Mouse (Mus musculus): ENCODE data around the gene Zcchc8. TPM values are rescaled to one million over a fixed set of nuclear protein-coding genes. Genes with fewer than 3 reads are reported as not detected.

The Zcchc8 gene
- polyA plus RNA-seq, 1 experiment from 2014 or later, result 28.6 TPM

DNA sequence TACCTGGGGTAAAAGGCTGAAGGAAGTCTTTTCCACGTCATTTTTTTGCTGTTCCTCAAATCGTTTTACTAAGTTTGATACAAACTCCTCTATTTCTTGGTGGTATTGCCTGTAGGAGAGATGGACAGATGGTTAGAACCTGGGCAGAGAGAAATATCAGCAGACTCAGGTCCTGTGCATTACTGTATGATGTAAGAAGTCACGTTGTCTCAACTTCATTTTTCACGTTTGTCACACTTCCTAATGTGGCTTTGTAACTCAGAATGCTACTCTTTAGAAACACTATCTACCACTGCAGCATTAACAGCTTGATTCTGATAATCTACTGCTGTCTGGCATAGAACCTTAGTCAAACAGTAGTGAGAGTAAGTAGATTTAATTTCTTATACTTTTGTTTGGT is 6.3 kb downstream of the Zcchc8 start:
- no peak overlapping the region for H3K4me2 ChIP-seq
- peaks cover 25% of the 10 kb centered on the region for H3K4me1 ChIP-seq (replicated peaks)
- no peak overlapping the region for H3K27ac ChIP-seq (replicated peaks)
- 51% methylated on average over 4 of the region's 4 CpGs for WGBS (ENCODE audit: insufficient replicate concordance)
- no peak overlapping the region for H3K4me3 ChIP-seq (replicated peaks)
- ATAC-seq (ENCODE audit: insufficient read depth), result no peak
- no peaks in the 10 kb centered on the region for H3K9me3 ChIP-seq (replicated peaks)
- no peaks in the 10 kb centered on the region for H3K27me3 ChIP-seq
- H3K36me3 ChIP-seq (replicated peaks), result peaks cover 86% of the 10 kb centered on the region
- H3K9ac ChIP-seq, result no peak overlapping the region

DNA sequence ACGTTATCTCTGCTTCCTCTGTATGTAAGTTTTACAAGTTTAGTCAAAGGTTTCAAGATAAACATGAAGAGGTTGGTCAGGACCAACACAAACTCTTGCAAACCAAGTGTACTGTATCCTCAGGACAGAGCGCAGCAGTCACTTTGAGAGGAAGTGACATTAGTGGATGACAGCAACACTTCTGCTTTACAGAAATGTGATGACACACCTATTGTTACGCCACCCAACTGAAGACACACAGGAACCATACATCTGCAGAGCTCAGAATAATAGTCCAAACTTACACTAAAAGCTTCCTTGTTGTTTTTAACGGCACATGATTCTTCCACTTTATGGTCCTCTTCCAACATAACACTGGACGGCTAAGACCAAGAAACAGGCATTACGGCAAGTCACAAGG is 7.1 kb downstream of the Zcchc8 start:
- H3K9me3 ChIP-seq (replicated peaks), result no peaks in the 10 kb centered on the region
- H3K4me2 ChIP-seq, result no peak overlapping the region
- H3K4me1 ChIP-seq (replicated peaks), result peaks cover 17% of the 10 kb centered on the region
- H3K4me3 ChIP-seq (replicated peaks), result no peak overlapping the region
- H3K36me3 ChIP-seq (replicated peaks), result peaks cover 94% of the 10 kb centered on the region
- WGBS (ENCODE audit: insufficient replicate concordance), result 83% methylated on average over 6 of the region's 6 CpGs
- H3K9ac ChIP-seq, result no peak overlapping the region
- H3K27ac ChIP-seq (replicated peaks), result no peak overlapping the region
- no peaks in the 10 kb centered on the region for H3K27me3 ChIP-seq
- no peak for ATAC-seq (ENCODE audit: insufficient read depth)

- no peak overlapping the region for H3K4me2 ChIP-seq
- no peak overlapping the region for H3K27ac ChIP-seq (replicated peaks)
- no peaks in the 10 kb centered on the region for H3K4me1 ChIP-seq (replicated peaks)
- no peak for ATAC-seq (ENCODE audit: insufficient read depth)
- no peak overlapping the region for H3K9ac ChIP-seq
- H3K9me3 ChIP-seq (replicated peaks), result no peaks in the 10 kb centered on the region
- WGBS (ENCODE audit: insufficient replicate concordance), result 87% methylated on average over 4 of the region's 4 CpGs
- no peak overlapping the region for H3K4me3 ChIP-seq (replicated peaks)
- H3K27me3 ChIP-seq, result no peaks in the 10 kb centered on the region
- H3K36me3 ChIP-seq (replicated peaks), result peaks cover 99% of the 10 kb centered on the region
Observed at GRCm38 (mm10) chr5:123709571-123709970, 11.3 kb downstream of the Zcchc8 start.

DNA sequence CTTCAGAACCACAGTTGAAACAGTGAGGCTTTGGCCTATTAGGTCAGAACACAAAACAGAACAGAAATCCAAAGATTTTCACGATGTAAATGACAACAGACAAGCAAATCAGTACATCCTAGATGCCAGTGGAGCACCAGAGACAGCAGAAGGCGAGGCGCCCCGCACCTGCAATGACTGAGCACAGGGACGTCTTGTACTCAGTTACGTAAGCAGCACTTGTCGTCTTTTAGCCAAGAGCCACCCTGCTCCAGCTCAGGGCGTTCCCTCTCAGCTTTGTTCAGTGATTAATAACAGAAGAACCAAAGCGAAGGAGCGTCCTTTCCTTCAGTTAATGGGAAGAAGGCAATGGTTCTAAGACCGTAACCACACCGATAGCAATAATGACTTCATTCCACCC is 12.3 kb downstream of the Zcchc8 start:
- 87% methylated on average over 12 of the region's 12 CpGs for WGBS (ENCODE audit: insufficient replicate concordance)
- H3K4me3 ChIP-seq (replicated peaks), result no peak overlapping the region
- H3K9ac ChIP-seq, result no peak overlapping the region
- H3K27ac ChIP-seq (replicated peaks), result no peak overlapping the region
- peaks cover 98% of the 10 kb centered on the region for H3K36me3 ChIP-seq (replicated peaks)
- H3K4me1 ChIP-seq (replicated peaks), result no peaks in the 10 kb centered on the region
- H3K4me2 ChIP-seq, result no peak overlapping the region
- H3K27me3 ChIP-seq, result no peaks in the 10 kb centered on the region
- no peak for ATAC-seq (ENCODE audit: insufficient read depth)
- H3K9me3 ChIP-seq (replicated peaks), result no peaks in the 10 kb centered on the region

DNA sequence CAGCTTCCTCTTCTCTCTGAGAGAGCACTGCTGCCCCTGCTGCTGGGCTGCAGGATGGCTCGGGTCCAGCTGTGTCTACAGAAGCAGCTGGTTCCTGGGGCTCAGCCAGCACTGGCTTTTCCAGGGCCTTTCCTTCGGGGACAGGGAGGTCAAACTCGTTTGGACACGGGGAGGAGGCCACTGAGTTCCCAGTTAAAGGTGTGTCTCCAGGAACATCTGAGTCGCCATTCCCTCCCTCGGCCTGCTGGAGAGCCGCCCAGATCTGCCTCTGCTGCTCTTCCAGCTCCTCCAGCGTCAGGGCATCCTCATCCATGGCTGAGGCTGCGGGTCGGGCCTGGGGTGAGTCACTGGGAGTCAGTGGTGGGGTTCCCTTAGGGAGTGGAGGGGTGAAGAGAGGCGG is 20.3 kb downstream of the Zcchc8 start:
- no peak overlapping the region for H3K27ac ChIP-seq (replicated peaks)
- WGBS (ENCODE audit: insufficient replicate concordance), result 76% methylated on average over 11 of the region's 11 CpGs

DNA sequence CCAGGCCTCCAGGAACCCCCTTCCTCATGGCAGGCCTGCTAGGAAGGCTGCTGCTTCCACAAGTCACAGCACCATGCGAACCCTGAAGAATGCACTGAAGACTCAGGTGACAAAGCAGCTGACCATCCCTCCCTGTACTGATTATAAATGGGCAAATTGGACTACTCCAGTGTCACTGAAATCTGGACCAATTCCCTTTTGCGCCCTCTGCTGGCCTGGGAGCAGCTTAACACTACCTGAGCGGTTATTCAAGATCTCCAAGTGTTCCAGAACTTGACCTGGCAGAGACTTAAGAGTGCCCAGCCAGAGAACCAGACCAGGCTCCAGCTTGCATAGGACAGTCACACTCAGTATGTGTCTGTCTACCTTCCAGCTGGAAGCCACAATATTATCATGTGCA is 21.7 kb downstream of the Zcchc8 start:
- peaks cover 71% of the 10 kb centered on the region for H3K36me3 ChIP-seq (replicated peaks)
- H3K4me1 ChIP-seq (replicated peaks), result no peaks in the 10 kb centered on the region
- WGBS (ENCODE audit: insufficient replicate concordance), result 35% methylated on average over 3 of the region's 3 CpGs
- H3K27ac ChIP-seq (replicated peaks), result no peak overlapping the region
- H3K4me3 ChIP-seq (replicated peaks), result no peak overlapping the region
- H3K9ac ChIP-seq, result no peak overlapping the region
- ATAC-seq (ENCODE audit: insufficient read depth), result no peak
- no peaks in the 10 kb centered on the region for H3K27me3 ChIP-seq
- H3K9me3 ChIP-seq (replicated peaks), result no peaks in the 10 kb centered on the region
- no peak overlapping the region for H3K4me2 ChIP-seq

More for the DNA sequence above, 20.3 kb downstream of the Zcchc8 start:
- Histone ChIP-seq H3K4me1 (replicated peaks) (no peaks in the 10 kb centered on the region), H3K4me3 (replicated peaks) (no peak overlapping the region), H3K9me3 (replicated peaks) (no peaks in the 10 kb centered on the region), H3K27me3 (no peaks in the 10 kb centered on the region), H3K9ac (no peak overlapping the region), H3K36me3 (replicated peaks) (peaks cover 84% of the 10 kb centered on the region), H3K4me2 (no peak overlapping the region)
- ATAC-seq (ENCODE audit: insufficient read depth), result no peak

GRCm38 (mm10) chr5:123696961-123697360 is 23.9 kb downstream of the Zcchc8 start:
- H3K27me3 ChIP-seq, result no peaks in the 10 kb centered on the region
- ATAC-seq (ENCODE audit: insufficient read depth), result no peak
- H3K27ac ChIP-seq (replicated peaks), result no peak overlapping the region
- no peak overlapping the region for H3K9ac ChIP-seq
- H3K9me3 ChIP-seq (replicated peaks), result no peaks in the 10 kb centered on the region
- H3K4me1 ChIP-seq (replicated peaks), result no peaks in the 10 kb centered on the region
- no peak overlapping the region for H3K4me2 ChIP-seq
- no peak overlapping the region for H3K4me3 ChIP-seq (replicated peaks)
- H3K36me3 ChIP-seq (replicated peaks), result peaks cover 48% of the 10 kb centered on the region
- WGBS (ENCODE audit: insufficient replicate concordance), result 74% methylated on average over 4 of the region's 4 CpGs

DNA sequence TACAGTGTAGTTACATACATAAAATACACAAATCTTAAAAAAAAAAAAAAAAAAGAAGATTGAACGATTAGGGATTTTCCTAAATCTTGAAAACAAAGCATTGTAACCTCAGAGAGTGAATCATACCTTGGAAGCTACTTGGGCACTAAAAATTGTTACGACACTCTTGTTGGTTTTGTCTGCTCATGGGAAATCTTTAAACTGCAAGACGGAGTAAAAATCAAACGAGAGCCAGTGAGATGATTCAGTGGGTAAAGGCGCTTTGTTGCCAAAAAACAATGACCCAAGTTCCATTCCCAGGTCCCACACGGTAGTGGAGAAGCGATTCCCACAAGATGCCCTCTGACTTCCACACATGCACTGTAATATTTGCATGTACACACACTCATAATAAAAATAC is 24.7 kb downstream of the Zcchc8 start:
- WGBS (ENCODE audit: insufficient replicate concordance), result 80% methylated on average over 7 of the region's 7 CpGs
- Histone ChIP-seq H3K4me1 (replicated peaks) (no peaks in the 10 kb centered on the region), H3K27me3 (no peaks in the 10 kb centered on the region), H3K4me2 (no peak overlapping the region), H3K9ac (no peak overlapping the region), H3K9me3 (replicated peaks) (no peaks in the 10 kb centered on the region), H3K36me3 (replicated peaks) (peaks cover 41% of the 10 kb centered on the region), H3K4me3 (replicated peaks) (no peak overlapping the region), H3K27ac (replicated peaks) (no peak overlapping the region)
- ATAC-seq (ENCODE audit: insufficient read depth), result no peak

- 53% methylated on average over 6 of the region's 6 CpGs for whole genome bisulfite sequencing (ENCODE audit: insufficient replicate concordance)
- no peaks in the 10 kb centered on the region for H3K4me1 ChIP-seq (replicated peaks)
- no peak for ATAC-seq (ENCODE audit: insufficient read depth)
- H3K4me3 ChIP-seq (replicated peaks), result no peak overlapping the region
- H3K4me2 ChIP-seq, result no peak overlapping the region
- peaks cover 24% of the 10 kb centered on the region for H3K36me3 ChIP-seq (replicated peaks)
- H3K27ac ChIP-seq (replicated peaks), result no peak overlapping the region
- H3K9me3 ChIP-seq (replicated peaks), result no peaks in the 10 kb centered on the region
- no peak overlapping the region for H3K9ac ChIP-seq
- no peaks in the 10 kb centered on the region for H3K27me3 ChIP-seq
Observed at GRCm38 (mm10) chr5:123694468-123694867, 26.4 kb downstream of the Zcchc8 start.

DNA sequence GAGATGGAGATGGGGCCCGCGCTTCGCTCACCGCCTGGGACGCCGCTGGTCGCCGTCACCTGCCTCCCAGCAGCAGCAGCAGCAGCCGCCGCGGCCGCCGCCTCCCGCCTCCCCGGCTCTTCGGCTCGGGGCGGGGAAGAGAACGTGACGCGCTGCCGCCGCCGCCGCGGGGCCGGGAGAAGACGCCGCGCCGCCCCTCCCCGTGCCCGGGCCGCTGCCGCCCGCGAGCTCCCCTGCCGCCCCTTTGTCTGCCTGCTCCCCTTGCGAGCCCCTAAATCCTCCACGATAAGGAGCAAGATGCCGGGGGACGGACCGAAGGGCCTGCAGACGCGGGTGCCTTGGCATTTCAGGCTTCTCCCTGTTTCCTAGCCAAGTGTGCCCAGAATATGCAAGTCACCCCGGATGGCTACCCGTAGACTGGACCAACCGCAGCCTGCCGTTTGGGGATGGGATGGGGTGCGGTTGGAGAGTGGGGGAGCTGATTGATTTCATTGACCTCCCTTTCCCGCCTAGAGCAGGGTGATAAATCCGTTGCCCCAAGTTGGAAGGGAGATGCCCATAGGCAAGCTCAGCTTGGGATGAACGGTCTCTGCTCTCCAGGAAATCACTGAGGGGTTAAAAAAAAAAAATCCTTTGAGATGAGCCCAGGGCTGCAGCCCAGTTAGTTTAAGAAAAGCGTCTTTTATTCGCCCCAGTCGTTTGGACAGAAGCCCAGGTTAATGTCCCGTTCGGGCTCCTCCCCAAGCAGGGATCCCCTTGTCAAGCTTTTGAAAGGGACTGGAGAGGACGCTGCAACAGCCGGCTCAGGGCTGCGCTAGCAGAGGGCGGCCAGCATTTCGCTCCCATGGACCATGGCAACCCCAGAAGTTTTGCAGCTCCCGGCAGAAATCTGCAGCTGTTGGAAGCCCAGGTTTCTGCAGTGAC is 36.4 kb downstream of the Zcchc8 start, which contains the start of gene Clip1:
Clip1 (minus strand) TSS at position 398 of the 924 bp plus-strand sequence.
- WGBS (ENCODE audit: insufficient replicate concordance), result 2% methylated on average over 61 of the region's 64 CpGs
- H3K9me3 ChIP-seq (replicated peaks), result no peaks in the 10 kb centered on the region
- H3K4me1 ChIP-seq (replicated peaks), result peaks cover 30% of the 10 kb centered on the region
- peak within 1 kb of the TSS; percentile 83 for H3K9ac ChIP-seq
- H3K27me3 ChIP-seq, result peaks cover 11% of the 10 kb centered on the region
- H3K4me2 ChIP-seq, result peak within 1 kb of the TSS; percentile 94
- peak; percentile 80 for ATAC-seq (ENCODE audit: insufficient read depth)
- H3K36me3 ChIP-seq (replicated peaks), result no peaks in the 10 kb centered on the region
- H3K4me3 ChIP-seq (replicated peaks), result peak within 1 kb of the TSS; percentile 79
- H3K27ac ChIP-seq (replicated peaks), result peak within 1 kb of the TSS; percentile 74

- Histone ChIP-seq H3K9me3 (replicated peaks) (no peaks in the 10 kb centered on the region), H3K36me3 (replicated peaks) (no peaks in the 10 kb centered on the region), H3K4me1 (replicated peaks) (peaks cover 30% of the 10 kb centered on the region), H3K4me2 (peak overlapping the region; percentile 94), H3K27ac (replicated peaks) (peak overlapping the region; percentile 74), H3K4me3 (replicated peaks) (peak overlapping the region; percentile 79), H3K27me3 (peaks cover 11% of the 10 kb centered on the region), H3K9ac (peak overlapping the region; percentile 83)
- WGBS (ENCODE audit: insufficient replicate concordance), result under 1% methylated on average over 92 of the region's 92 CpGs
- ATAC-seq (ENCODE audit: insufficient read depth), result peak; percentile 72
Observed at GRCm38 (mm10) chr5:123683377-123684220, 37.3 kb downstream of the Zcchc8 start.

Measured in liver, embryonic 15.5 days (tissue).